Mouse (Mus musculus) C2C12 (cell line): ENCODE measurements around the gene Ccr8.

ENCODE experiments used
- CTCF ChIP-seq: IDR thresholded peaks from one replicate; pipeline ENCODE4 v1.5.1; 2011; ENCODE audit not compliant: control insufficient read depth, insufficient read depth, insufficient read length
- MAX ChIP-seq: IDR thresholded peaks from one replicate; pipeline ENCODE4 v1.6.1; 2011; ENCODE audit warnings: mild to moderate bottlenecking, control low read depth
- MYOD1 ChIP-seq: IDR thresholded peaks from one replicate; pipeline ENCODE4 v1.6.1; 2011; ENCODE audit warnings: low read depth; ENCODE audit not compliant: control insufficient read depth, insufficient read length
- MYOG ChIP-seq: IDR thresholded peaks from one replicate; pipeline ENCODE4 v1.6.1; 2011; ENCODE audit not compliant: control insufficient read depth, insufficient read length; ENCODE audit errors: extremely low read depth
- USF1 ChIP-seq: IDR thresholded peaks from one replicate; pipeline ENCODE4 v1.6.1; 2011; ENCODE audit warnings: low read depth, mild to moderate bottlenecking, control low read depth, moderate library complexity

GRCm38 (mm10) chr9:120054545-120055277 lies 37.2 kb upstream of the Ccr8 start:
- no peak for TF ChIP-seq USF1
- TF ChIP-seq MYOG, result no peak
- TF ChIP-seq CTCF, result no peak
- TF ChIP-seq MAX, result no peak
- no peak for TF ChIP-seq MYOD1
